Mouse (Mus musculus) left cerebral cortex, adult 18-20 months (tissue): ENCODE results near the gene Neurod2. TPM values are rescaled to one million over a fixed set of nuclear protein-coding genes. Genes with fewer than 3 reads are reported as not detected.

Experiments
- DNase-seq, 2 experiments: peaks; one replicate each; pipeline ENCODE4 v3.0.0; 2021 to 2022; ENCODE audit warnings: low spot score in 2 of 2, mixed read lengths in 1 of 2
- total RNA-seq, 2 experiments: library from RNA; stranded (reverse); gene quantifications; 2 replicates each; pipeline ENCODE4 v1.2.3; 2021

Neurod2 gene
- total RNA-seq, 2 experiments from 2014 or later = 70.9 to 73.2 TPM

GRCm38 (mm10) chr11:98319944-98320343 is 9.5 kb downstream of the Neurod2 start:
- no peak for DNase-seq

GRCm38 (mm10) chr11:98319544-98319943 is 9.9 kb downstream of the Neurod2 start:
- DNase-seq = no peak

GRCm38 (mm10) chr11:98319120-98319519 is 10.3 kb downstream of the Neurod2 start:
- no peak for DNase-seq

- peak in 1 of 2 experiments; percentile 25 for DNase-seq
These were observed 10.9 kb downstream of the Neurod2 start for GRCm38 (mm10) chr11:98318421-98319116.

GRCm38 (mm10) chr11:98317479-98317878 is 12.0 kb downstream of the Neurod2 start:
- DNase-seq = no peak

GRCm38 (mm10) chr11:98313790-98314323 is 15.6 kb downstream of the Neurod2 start:
- peak; percentile 72 to 83 for DNase-seq

- no peak for DNase-seq
These were observed 30.8 kb downstream of the Neurod2 start for GRCm38 (mm10) chr11:98298484-98299205.

- no peak for DNase-seq
These were observed 31.7 kb downstream of the Neurod2 start for GRCm38 (mm10) chr11:98297778-98298177.

- DNase-seq = no peak
These were observed 32.5 kb downstream of the Neurod2 start for GRCm38 (mm10) chr11:98296916-98297315.

GRCm38 (mm10) chr11:98296277-98296676 is 33.2 kb downstream of the Neurod2 start:
- peak; percentile 32 to 54 for DNase-seq

- peak in 1 of 2 experiments; percentile 35 for DNase-seq
These were observed 34.3 kb downstream of the Neurod2 start for GRCm38 (mm10) chr11:98295013-98295585.

- DNase-seq = peak; percentile 78 to 87
These were observed 35.0 kb downstream of the Neurod2 start for GRCm38 (mm10) chr11:98294188-98295012.

GRCm38 (mm10) chr11:98293070-98293469 is 36.4 kb downstream of the Neurod2 start:
- no peak for DNase-seq

GRCm38 (mm10) chr11:98290906-98291305 is 38.5 kb downstream of the Neurod2 start:
- no peak for DNase-seq

GRCm38 (mm10) chr11:98289873-98290272 is 39.6 kb downstream of the Neurod2 start:
- DNase-seq = peak in 1 of 2 experiments; percentile 60

- no peak for DNase-seq
These were observed 41.5 kb downstream of the Neurod2 start for GRCm38 (mm10) chr11:98287961-98288360.

- DNase-seq = no peak
These were observed 41.9 kb downstream of the Neurod2 start for GRCm38 (mm10) chr11:98287531-98287930.

GRCm38 (mm10) chr11:98285368-98285767 is 44.1 kb downstream of the Neurod2 start:
- no peak for DNase-seq

GRCm38 (mm10) chr11:98284230-98284629 is 45.2 kb downstream of the Neurod2 start:
- peak; percentile 51 to 65 for DNase-seq

- no peak for DNase-seq
These were observed 45.7 kb downstream of the Neurod2 start for GRCm38 (mm10) chr11:98283740-98284139.
